Mouse (Mus musculus) forebrain, embryonic 11.5 days (tissue): ENCODE measurements at regions not wholly inside any gene's neighbourhood (a gene's known extent, or its start where the extent isn't known, plus 50 kb on each side); places are given as distances from the start of the nearest gene placed in this dataset.
"Not testable (repeated sequence)": the region's sequence is repeated elsewhere in the genome, so short reads cannot be mapped to it uniquely, and the experiment has no call there.

Experiments used
- ATAC-seq: fragments of 200-750 bp; cut with Nextera tagmentation; replicated peaks from 2 replicates; pipeline ENCODE4 v1.8.0; 2017; ENCODE audit warnings: moderate TSS enrichment; ENCODE audit not compliant: low FRiP score
- DNase-seq: peaks from one replicate; pipeline ENCODE4 v3.0.0-alpha.2; 2017; ENCODE audit warnings: low spot score
- H3K27ac ChIP-seq: fragments of 300-500 bp; sonication (generic); 2 replicates; pipeline ENCODE4 v1.5.1; 2014; ENCODE audit warnings: low read depth, low read length
- H3K27me3 ChIP-seq: fragments of 300-500 bp; sonication (generic); 2 replicates; pipeline ENCODE4 v1.6.1; 2014; ENCODE audit warnings: mild to moderate bottlenecking, low read length, mixed read lengths; ENCODE audit not compliant: control insufficient read depth, insufficient read depth
- H3K36me3 ChIP-seq: fragments of 300-500 bp; sonication (generic); 2 replicates; pipeline ENCODE4 v1.6.1; 2014; ENCODE audit warnings: mild to moderate bottlenecking, low read length, moderate library complexity, mixed read lengths; ENCODE audit not compliant: control insufficient read depth, insufficient read depth
- H3K4me1 ChIP-seq: fragments of 300-500 bp; sonication (generic); replicated peaks from 2 replicates; pipeline ENCODE4 v1.6.1; 2014; ENCODE audit warnings: low read length, mixed read lengths; ENCODE audit not compliant: control insufficient read depth, insufficient read depth
- H3K4me2 ChIP-seq: fragments of 300-500 bp; sonication (generic); 2 replicates; pipeline ENCODE4 v1.6.1; 2014; ENCODE audit warnings: low read depth, mild to moderate bottlenecking, low read length, moderate library complexity, mixed read lengths; ENCODE audit not compliant: severe bottlenecking
- H3K4me3 ChIP-seq: fragments of 300-500 bp; sonication (generic); 2 replicates; pipeline ENCODE4 v1.5.1; 2014; ENCODE audit warnings: low read depth, low read length
- H3K9ac ChIP-seq: fragments of 300-500 bp; sonication (generic); 2 replicates; pipeline ENCODE4 v1.6.1; 2014; ENCODE audit warnings: low read length
- H3K9me3 ChIP-seq: fragments of 300-500 bp; sonication (generic); 2 replicates; pipeline ENCODE4 v1.6.1; 2016; ENCODE audit warnings: low read length, mixed read lengths; ENCODE audit not compliant: control insufficient read depth
- WGBS: fragments of 180-500 bp; shearing (Covaris S2); extraction: QIAGEN DNeasy Blood & Tissue Kit; methylation state at CpG from one replicate; pipeline ENCODE4 v1.1.7; 2014; 5-methylcytosine and 5-hydroxymethylcytosine counted together

- H3K4me1 ChIP-seq = not testable (repeated sequence)
Measured at GRCm38 (mm10) chr1:17932108-17932810, 213.4 kb downstream of the Crisp4 start.

More at GRCm38 (mm10) chr1:17932108-17932810, 213.4 kb downstream of the Crisp4 start:
- not testable (repeated sequence) for H3K27me3 ChIP-seq, ATAC-seq, H3K4me2 ChIP-seq, DNase-seq, H3K36me3 ChIP-seq, H3K9me3 ChIP-seq, H3K9ac ChIP-seq, H3K27ac ChIP-seq, H3K4me3 ChIP-seq
- 69% methylated on average over 4 of the region's 4 CpGs for WGBS
